Mouse (Mus musculus): Measurements from ENCODE around the gene Large1.

DNA sequence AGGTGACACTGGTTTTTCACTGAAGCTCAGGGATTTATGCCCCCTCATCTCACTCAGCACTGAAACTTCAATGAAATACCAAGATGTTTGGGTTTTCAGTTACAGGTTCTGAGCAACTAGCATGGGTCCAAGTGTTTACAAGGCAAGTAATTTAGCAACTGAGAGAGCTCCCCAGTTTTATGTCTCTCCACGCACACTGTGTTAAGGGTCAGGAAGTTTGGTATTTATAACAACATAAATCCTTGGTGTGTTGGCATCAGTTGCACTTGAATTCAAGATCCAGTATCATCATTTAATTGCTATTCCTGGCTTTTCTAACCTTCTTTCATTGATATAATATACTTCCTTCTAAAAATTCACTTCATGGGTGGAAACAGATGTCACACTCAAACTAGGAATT is 300.9 kb downstream of the Large1 start:
- no peak for TF ChIP-seq POLR2A (IDR thresholded peaks at IDR 0.05; ENCODE audit: low read depth, low read length)
- TF ChIP-seq CTCF (conservative IDR thresholded peaks at IDR 0.05; ENCODE audit: insufficient read depth, insufficient read length, low read depth, low read length) = no peak

Measured in kidney, adult 2 months (tissue).